Mouse (Mus musculus): ENCODE measurements at regions not wholly inside any gene's neighbourhood (a gene's known extent, or its start where the extent isn't known, plus 50 kb on each side); places are given as distances from the start of the nearest gene placed in this dataset.

- Histone ChIP-seq H3K27ac (ENCODE audit: insufficient read depth, low read depth, low read length) (no peak overlapping the region), H3K4me3 (ENCODE audit: low read depth, low read length) (no peak overlapping the region), H3K4me1 (ENCODE audit: control insufficient read depth, insufficient read depth, insufficient read length, low read length) (no peaks in the 10 kb centered on the region; the same call in 1 of the 2 replicates), H3K36me3 (ENCODE audit: control insufficient read depth, insufficient read depth, low read length) (no peaks in the 10 kb centered on the region), H3K27me3 (ENCODE audit: control insufficient read depth, insufficient read depth, low read length) (peaks cover 7% of the 10 kb centered on the region; the same call in 1 of the 2 replicates)
- TF ChIP-seq CTCF (IDR thresholded peaks at IDR 0.05; ENCODE audit: extremely low read depth, insufficient read length, insufficient replicate concordance, low read depth, low read length): no peak
- TF ChIP-seq POLR2A (IDR thresholded peaks at IDR 0.05; ENCODE audit: low read depth, low read length): no peak
- WGBS: 78% methylated on average over 4 of the region's 4 CpGs
Observed at GRCm38 (mm10) chr2:18592221-18592620, 80.0 kb upstream of the Commd3 start.

GRCm38 (mm10) chr2:18588232-18588631 lies 84.0 kb upstream of the Commd3 start:
- Histone ChIP-seq H3K27me3 (ENCODE audit: control insufficient read depth, insufficient read depth, low read length) (peaks cover 7% of the 10 kb centered on the region; the same call in 1 of the 2 replicates), H3K27ac (ENCODE audit: insufficient read depth, low read depth, low read length) (no peak overlapping the region), H3K4me3 (ENCODE audit: low read depth, low read length) (peak overlapping the region; percentile 57; the same call in 1 of the 2 replicates), H3K4me1 (ENCODE audit: control insufficient read depth, insufficient read depth, insufficient read length, low read length) (no peaks in the 10 kb centered on the region; the same call in 1 of the 2 replicates), H3K36me3 (ENCODE audit: control insufficient read depth, insufficient read depth, low read length) (no peaks in the 10 kb centered on the region)
- WGBS: 6% methylated on average over 4 of the region's 4 CpGs
- TF ChIP-seq CTCF (IDR thresholded peaks at IDR 0.05; ENCODE audit: extremely low read depth, insufficient read length, insufficient replicate concordance, low read depth, low read length) (no peak), POLR2A (IDR thresholded peaks at IDR 0.05; ENCODE audit: low read depth, low read length) (no peak)

- H3K4me1 ChIP-seq (ENCODE audit: control insufficient read depth, insufficient read depth, insufficient read length, low read length): no peaks in the 10 kb centered on the region; the same call in 1 of the 2 replicates
- no peak for TF ChIP-seq POLR2A (IDR thresholded peaks at IDR 0.05; ENCODE audit: low read depth, low read length)
- TF ChIP-seq CTCF (IDR thresholded peaks at IDR 0.05; ENCODE audit: extremely low read depth, insufficient read length, insufficient replicate concordance, low read depth, low read length): no peak
- H3K27me3 ChIP-seq (ENCODE audit: control insufficient read depth, insufficient read depth, low read length): peaks cover 7% of the 10 kb centered on the region; the same call in 1 of the 2 replicates
- H3K27ac ChIP-seq (ENCODE audit: insufficient read depth, low read depth, low read length): no peak overlapping the region
- under 1% methylated on average over 16 of the region's 16 CpGs for WGBS
- no peaks in the 10 kb centered on the region for H3K36me3 ChIP-seq (ENCODE audit: control insufficient read depth, insufficient read depth, low read length)
- peak overlapping the region; percentile 57 for H3K4me3 ChIP-seq (ENCODE audit: low read depth, low read length)
Observed at GRCm38 (mm10) chr2:18587746-18588231, 84.4 kb upstream of the Commd3 start.

GRCm38 (mm10) chr2:18586925-18587724 lies 85.1 kb upstream of the Commd3 start:
- peaks cover 7% of the 10 kb centered on the region; the same call in 1 of the 2 replicates for H3K27me3 ChIP-seq (ENCODE audit: control insufficient read depth, insufficient read depth, low read length)
- no peaks in the 10 kb centered on the region; the same call in 1 of the 2 replicates for H3K4me1 ChIP-seq (ENCODE audit: control insufficient read depth, insufficient read depth, insufficient read length, low read length)
- H3K4me3 ChIP-seq (ENCODE audit: low read depth, low read length): peak overlapping the region; percentile 57
- TF ChIP-seq CTCF (IDR thresholded peaks at IDR 0.05; ENCODE audit: extremely low read depth, insufficient read length, insufficient replicate concordance, low read depth, low read length) (no peak), POLR2A (IDR thresholded peaks at IDR 0.05; ENCODE audit: low read depth, low read length) (no peak)
- no peaks in the 10 kb centered on the region for H3K36me3 ChIP-seq (ENCODE audit: control insufficient read depth, insufficient read depth, low read length)
- 1% methylated on average over 31 of the region's 31 CpGs for WGBS
- no peak overlapping the region for H3K27ac ChIP-seq (ENCODE audit: insufficient read depth, low read depth, low read length)

- no peaks in the 10 kb centered on the region for H3K36me3 ChIP-seq (ENCODE audit: control insufficient read depth, insufficient read depth, low read length)
- TF ChIP-seq POLR2A (IDR thresholded peaks at IDR 0.05; ENCODE audit: low read depth, low read length): no peak
- TF ChIP-seq CTCF (IDR thresholded peaks at IDR 0.05; ENCODE audit: extremely low read depth, insufficient read length, insufficient replicate concordance, low read depth, low read length): no peak
- WGBS: 58% methylated on average over 9 of the region's 9 CpGs
- peaks cover 7% of the 10 kb centered on the region; the same call in 1 of the 2 replicates for H3K27me3 ChIP-seq (ENCODE audit: control insufficient read depth, insufficient read depth, low read length)
- H3K27ac ChIP-seq (ENCODE audit: insufficient read depth, low read depth, low read length): no peak overlapping the region
- H3K4me3 ChIP-seq (ENCODE audit: low read depth, low read length): no peak overlapping the region
- H3K4me1 ChIP-seq (ENCODE audit: control insufficient read depth, insufficient read depth, insufficient read length, low read length): no peaks in the 10 kb centered on the region; the same call in 1 of the 2 replicates
Observed at GRCm38 (mm10) chr2:18585564-18586336, 86.4 kb upstream of the Commd3 start.

- WGBS: 23% methylated on average over 4 of the region's 4 CpGs
- Histone ChIP-seq H3K27ac (ENCODE audit: insufficient read depth, low read depth, low read length) (no peak overlapping the region), H3K27me3 (ENCODE audit: control insufficient read depth, insufficient read depth, low read length) (no peaks in the 10 kb centered on the region), H3K4me3 (ENCODE audit: low read depth, low read length) (no peak overlapping the region), H3K4me1 (ENCODE audit: control insufficient read depth, insufficient read depth, insufficient read length, low read length) (no peaks in the 10 kb centered on the region), H3K36me3 (ENCODE audit: control insufficient read depth, insufficient read depth, low read length) (no peaks in the 10 kb centered on the region)
- TF ChIP-seq CTCF (IDR thresholded peaks at IDR 0.05; ENCODE audit: extremely low read depth, insufficient read length, insufficient replicate concordance, low read depth, low read length): no peak
Observed at GRCm38 (mm10) chr2:18558133-18558532, 114.1 kb upstream of the Commd3 start.
